ENCODE assay signal across 9 mouse cellular contexts in the genomic region with DNA sequence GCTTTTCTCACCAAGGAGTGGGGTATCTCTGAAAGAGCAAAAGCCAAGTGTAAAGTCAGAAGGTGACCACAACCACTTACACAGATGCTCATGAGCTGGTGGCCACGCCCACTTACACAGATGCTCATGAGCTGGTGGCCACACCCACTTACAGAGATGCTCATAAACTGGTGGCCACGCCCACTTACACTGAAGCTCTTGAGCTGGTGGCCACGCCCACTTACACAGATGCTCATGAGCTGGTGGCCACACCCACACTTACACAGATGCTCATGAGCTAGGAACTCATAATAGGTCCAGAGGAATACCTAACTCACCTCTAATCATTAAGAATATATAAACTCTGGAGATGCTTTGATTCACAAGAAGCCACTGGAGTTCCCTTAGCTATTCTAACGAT. TPM values are rescaled to one million over a fixed set of nuclear protein-coding genes. Genes with fewer than 3 reads are reported as not detected.
DNase-seq lines count a peak whose midpoint lies in the region; ATAC-seq lines count a peak whose summit lies in the region.
"Had no signal": no experiment of that assay in that cellular context is flagged by ENCODE, and none has a peak within 500 bp of the region (broad histone marks: within the 10 kb centered on the region; RNA-seq: fewer than 3 reads in every experiment).

No protein-coding gene starts in this region.

- ATAC-seq in common myeloid progenitor, adult 5-6 weeks (replicated peaks; ENCODE audit: low read depth, poor library complexity, severe bottlenecking) = peak; percentile 56; the same call in 1 of the 2 replicates
- 0 out of 2 replicates have a peak, but pooled peaks have one; percentile 33 for ATAC-seq in megakaryocyte, adult 5-6 weeks (ENCODE audit: poor library complexity, severe bottlenecking)
- ATAC-seq: forebrain, postnatal 0 days had no signal

- peak; percentile 24 for DNase-seq in embryo, embryonic 10 days (ENCODE audit: low spot score)
- no peak for DNase-seq in embryo, embryonic 9.5 days (ENCODE audit: extremely low spot score)
- peak; percentile 77 for DNase-seq in CD4-positive helper T cell, adult 2 months (ENCODE audit: low read depth, low spot score)
- no peak for DNase-seq in right cerebral cortex, postnatal 4 days
- DNase-seq in left cerebral cortex, adult 8-10 months (ENCODE audit: low spot score in 2 of 2) = no peak
- no peak for DNase-seq in kidney, adult 9 months
- DNase-seq: forebrain, postnatal 0 days had no signal

RNA-seq across cellular contexts. Expression of a gene that starts 5.8 kb away (rescaled TPM):
- 22.7 and 36.1 TPM in 2 replicates for total RNA-seq in common myeloid progenitor, adult 5-6 weeks (2017)
- 26.0 and 36.1 TPM in 2 replicates for total RNA-seq in megakaryocyte, adult 5-6 weeks (2015)
- total RNA-seq in megakaryocyte, adult 5-6 weeks (2017) = 28.3 and 30.2 TPM in 2 replicates
- total RNA-seq in left cerebral cortex, adult 8-10 months (2022) = 10 to 100 TPM in 2 of 4 experiments, 1 to 10 TPM in 2; 7.4 to 11.8 (median 9.4) TPM

RNA-seq across cellular contexts. Expression of a gene that starts 5.8 kb away (rescaled TPM):
- total RNA-seq in common myeloid progenitor, adult 5-6 weeks (2017) = 220 and 300 TPM in 2 replicates
- 223 and 230 TPM in 2 replicates for total RNA-seq in megakaryocyte, adult 5-6 weeks (2015)
- 174 and 190 TPM in 2 replicates for total RNA-seq in megakaryocyte, adult 5-6 weeks (2017)
- 100 to 1,000 TPM; 129 to 154 (median 145) TPM for total RNA-seq in left cerebral cortex, adult 8-10 months (2022)

RNA-seq across cellular contexts. Expression of a gene that starts 12.9 kb away (rescaled TPM):
- total RNA-seq in common myeloid progenitor, adult 5-6 weeks (2017) = 4.3 and 6.9 TPM in 2 replicates
- 1.9 and 2.0 TPM in 2 replicates for total RNA-seq in megakaryocyte, adult 5-6 weeks (2015)
- total RNA-seq in megakaryocyte, adult 5-6 weeks (2017) = 0.22 and 1.5 TPM in 2 replicates
- 10 to 100 TPM in 3 of 4 experiments, 1 to 10 TPM in 1; 9.2 to 13.0 (median 11.9) TPM for total RNA-seq in left cerebral cortex, adult 8-10 months (2022)

RNA-seq across cellular contexts. Expression of a gene that starts 18.2 kb away (rescaled TPM):
- total RNA-seq in common myeloid progenitor, adult 5-6 weeks (2017) = 10.5 and 11.5 TPM in 2 replicates
- total RNA-seq in megakaryocyte, adult 5-6 weeks (2015) = 12.5 and 15.0 TPM in 2 replicates
- total RNA-seq in megakaryocyte, adult 5-6 weeks (2017) = 14.1 and 14.8 TPM in 2 replicates
- total RNA-seq in left cerebral cortex, adult 8-10 months (2022) = 10 to 100 TPM; 15.9 to 18.9 (median 17.4) TPM

RNA-seq across cellular contexts. Expression of a gene that starts 31.8 kb away (rescaled TPM):
- not detected in 2 replicates for total RNA-seq in common myeloid progenitor, adult 5-6 weeks (2017)
- total RNA-seq in megakaryocyte, adult 5-6 weeks (2015) = not detected in 2 replicates
- not detected in 2 replicates for total RNA-seq in megakaryocyte, adult 5-6 weeks (2017)
- total RNA-seq in left cerebral cortex, adult 8-10 months (2022) = not detected

Comparison
In these comparisons a context has a peak if more than half of its experiments do, and no peak if none do; other contexts are left out.
1. DNase-seq: peak in embryo, embryonic 10 days (single experiment) and CD4-positive helper T cell, adult 2 months (single experiment); none in embryo, embryonic 9.5 days (single experiment), right cerebral cortex, postnatal 4 days (single experiment), left cerebral cortex, adult 8-10 months (0 of 2) and kidney, adult 9 months (single experiment).